Comparison of ENCODE assay signal across 13 mouse cellular contexts in genomic region chr5:123980521-123981249, GRCm38 (mm10). TPM values are rescaled to one million over a fixed set of nuclear protein-coding genes. Genes with fewer than 3 reads are reported as not detected.
A peak's percentile ranks its signal among the peaks of the same experiment; 100 is the strongest.
DNase-seq lines count a peak whose midpoint lies in the region; ATAC-seq and TF ChIP-seq lines count a peak whose summit lies in the region.
"Had no signal": no experiment of that assay in that cellular context is flagged by ENCODE, and none has a peak within 500 bp of the region (broad histone marks: within the 10 kb centered on the region; RNA-seq: fewer than 3 reads in every experiment).

No protein-coding gene starts in this region.

- H3K9ac ChIP-seq in limb, embryonic 15.5 days, result no peak overlapping the region
- H3K9ac ChIP-seq in forebrain, embryonic 11.5 days (ENCODE audit: low read length), result no peak overlapping the region
- H3K9ac ChIP-seq: embryonic facial prominence, embryonic 13.5 days; liver, embryonic 14.5 days; midbrain, embryonic 15.5 days had no signal

- H3K27ac ChIP-seq in limb, embryonic 15.5 days, result peak overlapping the region; percentile 43; the same call in 1 of the 2 replicates
- no peak overlapping the region for H3K27ac ChIP-seq in limb, embryonic 10.5 days
- no peak overlapping the region for H3K27ac ChIP-seq in forebrain, embryonic 11.5 days (ENCODE audit: low read depth, low read length)
- H3K27ac ChIP-seq: embryonic facial prominence, embryonic 13.5 days; liver, embryonic 14.5 days; midbrain, embryonic 15.5 days had no signal

- H3K4me3 ChIP-seq in limb, embryonic 15.5 days, result no peak overlapping the region
- no peak overlapping the region for H3K4me3 ChIP-seq in limb, embryonic 10.5 days
- no peak overlapping the region for H3K4me3 ChIP-seq in C2C12 (ENCODE audit: insufficient read depth, poor library complexity, severe bottlenecking)
- no peak overlapping the region for H3K4me3 ChIP-seq in forebrain, embryonic 11.5 days (ENCODE audit: low read depth, low read length)
- H3K4me3 ChIP-seq: embryonic facial prominence, embryonic 13.5 days; midbrain, embryonic 15.5 days had no signal

- no peak overlapping the region for H3ac ChIP-seq in C2C12 (ENCODE audit: control insufficient read depth, insufficient read length, low read depth)

- peaks cover 86% of the 10 kb centered on the region for H3K79me2 ChIP-seq in C2C12 (ENCODE audit: control insufficient read depth, insufficient read depth)

- 75% methylated on average over 9 of the region's 9 CpGs for WGBS in limb, embryonic 15.5 days
- 85% methylated on average over 9 of the region's 9 CpGs for WGBS in limb, embryonic 10.5 days
- WGBS in forebrain, embryonic 11.5 days, result 85% methylated on average over 9 of the region's 9 CpGs

- no peak for TF ChIP-seq CTCF in C2C12 (IDR thresholded peaks at IDR 0.05; ENCODE audit: control insufficient read depth, insufficient read depth, insufficient read length)

- H3K27me3 ChIP-seq in limb, embryonic 15.5 days, result peaks cover 4% of the 10 kb centered on the region; the same call in 1 of the 2 replicates
- peaks cover 11% of the 10 kb centered on the region for H3K27me3 ChIP-seq in limb, embryonic 10.5 days (ENCODE audit: low read depth, poor library complexity, severe bottlenecking)
- H3K27me3 ChIP-seq in C2C12 (ENCODE audit: control insufficient read depth, insufficient read depth, insufficient read length), result no peaks in the 10 kb centered on the region
- no peaks in the 10 kb centered on the region for H3K27me3 ChIP-seq in forebrain, embryonic 11.5 days (ENCODE audit: control insufficient read depth, insufficient read depth, low read length)
- H3K27me3 ChIP-seq: midbrain, embryonic 15.5 days had no signal

- no peak for DNase-seq in frontal cortex, postnatal 36 days (ENCODE audit: low spot score in 2 of 2)
- no peak for DNase-seq in limb, embryonic 10.5 days (ENCODE audit: low spot score)
- peak; percentile 64 for DNase-seq in induced T-regulatory cell, adult 2 months (ENCODE audit: low read depth)
- DNase-seq in forebrain, embryonic 11.5 days (ENCODE audit: low spot score), result no peak
- DNase-seq in thymus, adult 18-20 months, result no peak
- DNase-seq: kidney, adult 8-10 months; thymus, postnatal 14 days had no signal

- peaks cover 27% of the 10 kb centered on the region for H3K79me3 ChIP-seq in C2C12 (ENCODE audit: low read depth)

- no peaks in the 10 kb centered on the region for H3K9me3 ChIP-seq in limb, embryonic 15.5 days
- no peaks in the 10 kb centered on the region for H3K9me3 ChIP-seq in limb, embryonic 10.5 days (replicated peaks)
- H3K9me3 ChIP-seq in forebrain, embryonic 11.5 days (ENCODE audit: control insufficient read depth, low read length), result no peaks in the 10 kb centered on the region
- H3K9me3 ChIP-seq: embryonic facial prominence, embryonic 13.5 days; midbrain, embryonic 15.5 days had no signal

- no peaks in the 10 kb centered on the region for H3K36me3 ChIP-seq in limb, embryonic 15.5 days
- H3K36me3 ChIP-seq in limb, embryonic 10.5 days, result no peaks in the 10 kb centered on the region
- H3K36me3 ChIP-seq in C2C12 (ENCODE audit: control insufficient read depth, insufficient read depth), result no peaks in the 10 kb centered on the region
- H3K36me3 ChIP-seq in forebrain, embryonic 11.5 days (ENCODE audit: control insufficient read depth, insufficient read depth, low read length), result no peaks in the 10 kb centered on the region
- H3K36me3 ChIP-seq: embryonic facial prominence, embryonic 13.5 days; midbrain, embryonic 15.5 days had no signal

- peaks cover 37% of the 10 kb centered on the region for H3K4me1 ChIP-seq in limb, embryonic 15.5 days
- H3K4me1 ChIP-seq in limb, embryonic 10.5 days, result peaks cover 36% of the 10 kb centered on the region
- H3K4me1 ChIP-seq in forebrain, embryonic 11.5 days (replicated peaks; ENCODE audit: control insufficient read depth, insufficient read depth, low read length), result 0 out of 2 replicates have a peak, but pooled peaks cover 4% of the 10 kb centered on the region

- ATAC-seq in frontal cortex, adult (ENCODE audit: low TSS enrichment), result peak; percentile 31; the same call in 1 of the 2 replicates
- ATAC-seq in limb, embryonic 15.5 days (ENCODE audit: insufficient number of reproducible peaks, low FRiP score, low TSS enrichment, low read depth), result no peak
- ATAC-seq in forebrain, embryonic 11.5 days (replicated peaks; ENCODE audit: low FRiP score), result no peak
- ATAC-seq: midbrain, embryonic 15.5 days had no signal

- H3K4me2 ChIP-seq in limb, embryonic 15.5 days, result no peak overlapping the region
- no peak overlapping the region for H3K4me2 ChIP-seq in forebrain, embryonic 11.5 days (ENCODE audit: low read depth, low read length, severe bottlenecking)
- H3K4me2 ChIP-seq: embryonic facial prominence, embryonic 13.5 days; midbrain, embryonic 15.5 days had no signal

TF ChIP-seq in C2C12, 6 proteins besides CTCF, POLR2A, EP300 and RAD21:
- peak; percentile 54 for TF ChIP-seq MAX (IDR thresholded peaks at IDR 0.05)
- no peak for TF ChIP-seq MYOD1 (IDR thresholded peaks at IDR 0.05; ENCODE audit: control insufficient read depth, insufficient read length, low read depth)
- peak; percentile 29 for TF ChIP-seq FOSL1 (IDR thresholded peaks at IDR 0.05; ENCODE audit: insufficient read depth, low read length, poor library complexity, severe bottlenecking)
- TF ChIP-seq MYOG (IDR thresholded peaks at IDR 0.05; ENCODE audit: control insufficient read depth, extremely low read depth, insufficient read length), result no peak

RNA-seq across cellular contexts. Expression of gene Hip1r, which starts 7.3 kb away (rescaled TPM):
- 12.4 and 17.4 TPM in 2 replicates for polyA plus RNA-seq in limb, embryonic 15.5 days (2015; fragmentation: Nextera tagmentation; extraction: Ambion mirVana)
- polyA plus RNA-seq in limb, embryonic 10.5 days (2016; fragmentation: Nextera tagmentation; extraction: Ambion mirVana), result 7.1 and 8.3 TPM in 2 replicates
- 24.3 TPM for polyA plus RNA-seq in C2C12 (2012; fragmentation: generic; extraction: Trizol)
- polyA plus RNA-seq in forebrain, embryonic 11.5 days (2014; fragmentation: Nextera tagmentation; extraction: Ambion mirVana), result 7.3 and 8.6 TPM in 2 replicates

RNA-seq across cellular contexts. Expression of gene Ccdc62, which starts 50.2 kb away (rescaled TPM):
- polyA plus RNA-seq in limb, embryonic 15.5 days (2015; fragmentation: Nextera tagmentation; extraction: Ambion mirVana), result 5.2 and 6.4 TPM in 2 replicates
- polyA plus RNA-seq in limb, embryonic 10.5 days (2016; fragmentation: Nextera tagmentation; extraction: Ambion mirVana), result 4.0 and 6.2 TPM in 2 replicates
- 2.5 TPM for polyA plus RNA-seq in C2C12 (2012; fragmentation: generic; extraction: Trizol)
- 3.9 and 6.7 TPM in 2 replicates for polyA plus RNA-seq in forebrain, embryonic 11.5 days (2014; fragmentation: Nextera tagmentation; extraction: Ambion mirVana)

RNA-seq across cellular contexts. Expression of gene Vps37b, which starts 51.4 kb away (rescaled TPM):
- 34.7 and 37.8 TPM in 2 replicates for polyA plus RNA-seq in limb, embryonic 15.5 days (2015; fragmentation: Nextera tagmentation; extraction: Ambion mirVana)
- polyA plus RNA-seq in limb, embryonic 10.5 days (2016; fragmentation: Nextera tagmentation; extraction: Ambion mirVana), result 40.5 and 42.6 TPM in 2 replicates
- 40.7 TPM for polyA plus RNA-seq in C2C12 (2012; fragmentation: generic; extraction: Trizol)
- polyA plus RNA-seq in forebrain, embryonic 11.5 days (2014; fragmentation: Nextera tagmentation; extraction: Ambion mirVana), result 60.2 and 61.4 TPM in 2 replicates

RNA-seq across cellular contexts. Expression of gene Gm43518, which starts 53.5 kb away (rescaled TPM):
- polyA plus RNA-seq in limb, embryonic 15.5 days (2015; fragmentation: Nextera tagmentation; extraction: Ambion mirVana), result 2.8 and 3.4 TPM in 2 replicates
- polyA plus RNA-seq in limb, embryonic 10.5 days (2016; fragmentation: Nextera tagmentation; extraction: Ambion mirVana), result 1.3 and 3.2 TPM in 2 replicates
- not detected for polyA plus RNA-seq in C2C12 (2012; fragmentation: generic; extraction: Trizol)
- 1.3 and 1.6 TPM in 2 replicates for polyA plus RNA-seq in forebrain, embryonic 11.5 days (2014; fragmentation: Nextera tagmentation; extraction: Ambion mirVana)
